Mouse (Mus musculus) cerebellum, adult 11 months (tissue): ENCODE measurements at regions not wholly inside any gene's neighbourhood (a gene's known extent, or its start where the extent isn't known, plus 50 kb on each side); places are given as distances from the start of the nearest gene placed in this dataset.

ENCODE experiments used
- DNase-seq: peaks from one replicate; pipeline ENCODE4 v3.0.0; 2022

GRCm38 (mm10) chr7:40784906-40785305, 113.2 kb upstream of the Vstm2b start:
- DNase-seq, result no peak

- no peak for DNase-seq
Measured at GRCm38 (mm10) chr7:40786758-40787157, 111.4 kb upstream of the Vstm2b start.

GRCm38 (mm10) chr7:40788486-40788885, 109.6 kb upstream of the Vstm2b start:
- DNase-seq, result no peak

GRCm38 (mm10) chr7:40794458-40795207, 103.5 kb upstream of the Vstm2b start:
- DNase-seq, result no peak

- DNase-seq, result no peak
Measured at GRCm38 (mm10) chr7:40799794-40800193, 98.3 kb upstream of the Vstm2b start.

- DNase-seq, result no peak
Measured at GRCm38 (mm10) chr7:40801291-40801690, 96.8 kb upstream of the Vstm2b start.

- DNase-seq, result no peak
Measured at GRCm38 (mm10) chr7:40805211-40805610, 92.9 kb upstream of the Vstm2b start.

- DNase-seq, result no peak
Measured at GRCm38 (mm10) chr7:40805866-40806265, 92.3 kb upstream of the Vstm2b start.

GRCm38 (mm10) chr7:40812952-40813351, 85.2 kb upstream of the Vstm2b start:
- no peak for DNase-seq

- no peak for DNase-seq
Measured at GRCm38 (mm10) chr7:40825141-40825742, 72.9 kb upstream of the Vstm2b start.

GRCm38 (mm10) chr7:40829526-40829925, 68.6 kb upstream of the Vstm2b start:
- no peak for DNase-seq

GRCm38 (mm10) chr7:40831583-40831982, 66.5 kb upstream of the Vstm2b start:
- no peak for DNase-seq

GRCm38 (mm10) chr7:40842344-40842992, 55.7 kb upstream of the Vstm2b start:
- no peak for DNase-seq

- no peak for DNase-seq
Measured at GRCm38 (mm10) chr7:40846512-40846911, 51.6 kb upstream of the Vstm2b start.
